Mouse (Mus musculus) yolk sac, embryonic 10.5 days (tissue): ENCODE results near the gene D11Wsu47e.

Source experiments
- DNase-seq: peaks from one replicate; pipeline ENCODE4 v3.0.0-alpha.2; 2017; ENCODE audit warnings: low spot score

D11Wsu47e gene

DNA sequence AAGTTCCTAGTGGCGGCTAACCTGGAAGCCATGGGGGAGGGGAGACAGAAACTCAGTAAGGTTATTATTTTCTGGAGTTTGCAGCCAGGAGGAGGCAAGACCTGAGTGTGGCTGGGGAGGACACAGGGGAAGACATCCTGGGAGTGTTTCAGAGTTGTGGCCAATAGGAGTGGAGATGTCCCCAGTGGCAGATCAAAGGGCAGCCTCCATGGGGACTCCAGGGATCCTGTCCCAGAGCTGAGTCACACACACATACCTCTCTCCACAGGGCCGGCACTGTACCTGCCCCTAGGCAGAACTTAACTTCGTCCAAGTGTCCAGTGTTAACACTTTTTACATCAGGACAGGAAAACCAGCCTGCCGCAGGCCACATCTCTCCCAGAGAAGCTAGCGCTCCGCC, 50.9 kb downstream of the D11Wsu47e start:
- peak; percentile 78 for DNase-seq

- no peak for DNase-seq
Measured at GRCm38 (mm10) chr11:113736848-113737552, 52.8 kb downstream of the D11Wsu47e start.

- no peak for DNase-seq
Measured at GRCm38 (mm10) chr11:113737553-113737854, 53.3 kb downstream of the D11Wsu47e start.

DNA sequence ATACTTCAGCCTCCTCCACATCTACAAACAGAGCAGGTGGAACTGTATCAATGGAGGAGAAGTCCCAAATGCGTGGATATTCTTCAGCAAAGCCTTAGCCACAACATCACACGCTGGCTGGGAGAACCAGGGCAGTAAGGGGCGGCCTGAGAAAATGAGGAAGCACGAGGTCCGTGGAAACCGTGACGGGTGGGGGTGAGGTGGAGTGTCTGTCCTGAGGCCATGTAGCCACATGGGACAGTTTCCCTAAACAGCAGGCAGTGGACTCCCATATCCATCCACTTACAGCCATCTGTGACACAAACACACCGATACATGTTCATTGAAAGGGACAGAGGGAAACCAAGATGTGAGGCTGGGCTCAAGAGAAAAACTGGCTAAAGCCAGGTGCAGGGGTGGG, 53.7 kb downstream of the D11Wsu47e start:
- no peak for DNase-seq

DNA sequence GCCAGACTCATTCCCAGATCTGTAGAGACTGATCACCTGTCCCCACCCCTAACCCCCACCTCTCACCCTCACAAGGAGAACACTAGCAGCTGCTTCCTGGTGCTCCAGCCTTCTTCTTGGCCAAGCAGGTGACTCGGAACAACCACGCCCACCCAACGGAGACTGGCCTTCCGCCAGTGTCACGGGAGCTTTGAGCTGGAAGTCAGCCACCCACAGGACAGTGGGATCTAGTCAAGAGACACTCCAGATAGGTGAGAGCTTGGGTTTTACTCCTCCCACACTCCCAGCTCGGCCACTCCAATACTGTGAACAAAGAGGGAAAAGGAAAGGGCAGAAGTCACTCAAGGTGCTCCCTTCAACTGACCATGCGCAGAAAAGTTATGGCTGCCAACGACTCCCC, 55.0 kb downstream of the D11Wsu47e start:
- DNase-seq, result no peak

GRCm38 (mm10) chr11:113740100-113740499, 55.9 kb downstream of the D11Wsu47e start:
- no peak for DNase-seq

DNA sequence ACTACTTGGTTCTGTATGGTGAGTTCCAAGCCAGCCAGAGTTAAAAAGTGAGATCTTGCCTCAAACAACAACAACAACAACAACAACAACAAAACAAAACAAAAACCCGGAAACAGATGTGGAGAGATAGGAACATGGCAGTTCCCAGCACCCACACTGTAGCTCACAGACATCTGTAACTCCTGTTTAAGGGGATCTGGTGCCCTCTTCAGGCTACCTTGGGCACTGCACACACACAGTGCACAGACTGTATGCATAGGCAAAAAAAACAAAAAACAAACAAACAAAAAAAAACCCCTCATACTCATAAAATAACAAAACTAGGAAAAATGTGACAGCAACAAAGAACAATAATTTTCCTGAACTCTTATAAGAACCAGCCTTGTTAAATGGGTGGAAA, 58.8 kb downstream of the D11Wsu47e start:
- DNase-seq, result no peak
